Mouse (Mus musculus) limb, embryonic 15.5 days (tissue): ENCODE results near the gene 9130213A22Rik. TPM values are rescaled to one million over a fixed set of nuclear protein-coding genes. Genes with fewer than 3 reads are reported as not detected.
A peak's percentile ranks its signal among the peaks of the same experiment; 100 is the strongest.

Source experiments
- ATAC-seq: fragments of 200-750 bp; cut with Nextera tagmentation; 2 replicates; pipeline ENCODE4 v1.8.0; 2017; ENCODE audit warnings: low read depth, moderate TSS enrichment; ENCODE audit not compliant: insufficient number of reproducible peaks, low FRiP score, low TSS enrichment
- H3K27ac ChIP-seq: fragments of 300-500 bp; sonication (generic); 2 replicates; pipeline ENCODE4 v1.5.1; 2015; ENCODE audit warnings: moderate library complexity, mild to moderate bottlenecking, inconsistent platforms
- H3K27me3 ChIP-seq: fragments of 300-500 bp; sonication (generic); 2 replicates; pipeline ENCODE4 v1.6.1; 2015; ENCODE audit warnings: inconsistent platforms
- H3K36me3 ChIP-seq: fragments of 300-500 bp; sonication (generic); 2 replicates; pipeline ENCODE4 v1.6.1; 2015; ENCODE audit warnings: inconsistent platforms
- H3K4me1 ChIP-seq: fragments of 300-500 bp; sonication (generic); 2 replicates; pipeline ENCODE4 v1.6.1; 2015; ENCODE audit warnings: inconsistent platforms
- H3K4me2 ChIP-seq: fragments of 300-500 bp; sonication (generic); 2 replicates; pipeline ENCODE4 v1.6.1; 2015; ENCODE audit warnings: mild to moderate bottlenecking, inconsistent platforms
- H3K4me3 ChIP-seq: fragments of 300-500 bp; sonication (generic); 2 replicates; pipeline ENCODE4 v1.5.1; 2015; ENCODE audit warnings: mild to moderate bottlenecking, inconsistent platforms
- H3K9ac ChIP-seq: fragments of 300-500 bp; sonication (generic); 2 replicates; pipeline ENCODE4 v1.6.1; 2015; ENCODE audit warnings: inconsistent platforms
- H3K9me3 ChIP-seq: fragments of 300-500 bp; sonication (generic); 2 replicates; pipeline ENCODE4 v1.6.1; 2016; ENCODE audit warnings: inconsistent platforms
- WGBS: fragments of 180-500 bp; shearing (Covaris S2); methylation state at CpG from one replicate; pipeline ENCODE4 v1.1.7; 2015; 5-methylcytosine and 5-hydroxymethylcytosine counted together
- polyA plus RNA-seq: library from polyadenylated mRNA; unstranded; fragments of >200 nt; fragmentation: Nextera tagmentation; extraction: Ambion mirVana; gene quantifications from 2 replicates; pipeline ENCODE4 v1.2.1, GENCODE M21; 2015

The 9130213A22Rik gene
- polyA plus RNA-seq, 1 experiment from 2014 or later = 0.49 TPM

DNA sequence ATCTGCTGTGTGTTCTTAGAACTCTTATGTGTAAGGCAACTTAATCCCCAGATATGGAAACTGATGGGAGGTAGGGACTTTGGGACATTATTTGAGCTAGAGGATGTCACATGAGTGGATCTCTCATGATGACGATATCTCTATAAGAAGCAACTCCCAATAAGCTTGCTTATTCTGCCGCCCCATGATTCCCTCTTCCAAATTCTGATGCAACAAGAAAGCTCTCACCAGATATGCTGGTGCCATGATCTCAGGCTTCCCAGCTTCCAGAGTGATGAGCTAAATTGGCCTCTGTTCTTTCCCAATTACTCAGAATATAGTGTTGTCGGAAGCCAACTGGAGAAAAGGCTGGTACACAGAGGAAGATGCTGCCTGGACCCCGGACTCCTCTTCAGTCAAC is 10.5 kb downstream of the 9130213A22Rik start:
- H3K27ac ChIP-seq = no peak overlapping the region
- ATAC-seq = no peak
- WGBS = 62% methylated on average over 4 of the region's 4 CpGs
- peaks cover 28% of the 10 kb centered on the region for H3K36me3 ChIP-seq
- H3K4me1 ChIP-seq = peaks cover 6% of the 10 kb centered on the region; the same call in 1 of the 2 replicates
- H3K9ac ChIP-seq = no peak overlapping the region
- H3K4me2 ChIP-seq = peak overlapping the region; percentile 55; the same call in 1 of the 2 replicates
- H3K4me3 ChIP-seq = no peak overlapping the region
- no peaks in the 10 kb centered on the region for H3K27me3 ChIP-seq
- no peaks in the 10 kb centered on the region for H3K9me3 ChIP-seq

DNA sequence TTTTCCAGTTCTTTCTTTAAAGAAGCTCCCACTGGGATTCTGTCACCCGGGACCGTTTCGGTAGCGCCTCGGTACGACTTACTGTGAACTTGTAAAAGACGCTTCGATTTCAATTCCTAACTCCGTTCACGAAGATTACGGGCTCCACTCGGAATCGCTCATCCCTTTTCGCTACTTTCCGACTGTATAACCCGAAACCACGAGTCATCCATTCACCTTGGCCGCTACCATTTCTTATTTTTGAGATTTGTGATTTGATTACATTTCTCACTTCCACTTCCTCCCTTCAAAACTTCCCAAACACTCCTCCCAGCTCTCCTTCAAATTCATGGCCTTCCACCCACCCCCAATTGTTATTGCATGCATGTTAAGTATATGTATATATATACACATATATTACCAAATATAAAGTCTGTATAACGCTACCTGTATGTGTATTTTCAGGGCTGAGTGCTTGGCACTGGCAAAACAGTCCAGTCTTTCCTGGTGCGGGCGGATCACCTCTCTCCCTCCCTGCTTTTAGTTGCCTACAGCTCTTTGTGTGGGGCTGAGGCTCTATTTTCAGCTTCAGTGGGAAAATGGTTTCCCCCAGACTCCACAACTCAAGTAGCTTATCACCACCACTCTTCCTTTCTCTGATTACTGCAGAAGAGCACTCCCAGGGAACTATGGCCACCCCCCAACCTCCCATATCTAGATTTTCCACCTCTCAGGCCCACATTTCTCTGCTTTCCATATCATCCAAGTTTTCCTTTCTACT is 11.2 kb downstream of the 9130213A22Rik start:
- peaks cover 35% of the 10 kb centered on the region for H3K36me3 ChIP-seq
- no peaks in the 10 kb centered on the region for H3K27me3 ChIP-seq
- no peak for ATAC-seq
- peak overlapping the region; percentile 55 for H3K4me2 ChIP-seq
- H3K4me3 ChIP-seq = peak overlapping the region; percentile 49
- H3K4me1 ChIP-seq = peaks cover 4% of the 10 kb centered on the region; the same call in 1 of the 2 replicates
- 0 out of 2 replicates have a peak overlapping the region, but pooled peaks have one; percentile 26 for H3K9ac ChIP-seq
- H3K27ac ChIP-seq = peak overlapping the region; percentile 50; the same call in 1 of the 2 replicates
- no peaks in the 10 kb centered on the region for H3K9me3 ChIP-seq
- 9% methylated on average over 21 of the region's 21 CpGs for WGBS

DNA sequence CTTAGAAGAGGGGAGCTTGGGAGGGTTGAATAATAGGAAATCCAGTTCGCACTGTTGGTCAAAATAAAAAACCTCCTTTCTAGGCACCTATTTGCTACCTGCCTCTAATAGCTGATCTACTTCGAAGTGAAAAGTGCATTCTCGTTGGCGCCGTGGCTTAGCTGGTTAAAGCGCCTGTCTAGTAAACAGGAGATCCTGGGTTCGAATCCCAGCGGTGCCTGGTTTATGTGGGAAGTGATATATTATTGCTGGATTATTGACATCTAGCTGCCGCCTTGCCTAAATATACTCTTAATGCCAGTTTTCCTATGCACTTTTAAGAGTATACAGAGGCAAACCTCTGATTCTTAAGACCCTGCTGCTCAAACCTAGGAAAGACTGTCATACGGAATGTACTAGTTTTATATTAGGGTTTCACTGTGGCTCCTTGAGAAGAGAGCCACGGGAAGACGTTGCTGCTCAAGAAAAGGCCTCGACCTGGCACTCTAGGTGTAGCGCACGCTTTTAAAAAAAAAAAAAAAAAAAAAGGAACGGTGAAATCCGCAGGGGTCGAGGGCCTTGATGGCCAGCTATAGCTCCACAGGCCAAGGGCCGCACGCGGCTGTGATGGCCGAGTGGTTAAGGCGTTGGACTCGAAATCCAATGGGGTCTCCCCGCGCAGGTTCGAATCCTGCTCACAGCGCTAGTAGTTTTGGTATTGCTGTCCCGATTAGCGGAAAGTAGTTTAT is 11.9 kb downstream of the 9130213A22Rik start:
- H3K4me3 ChIP-seq = peak overlapping the region; percentile 49
- peaks cover 42% of the 10 kb centered on the region for H3K36me3 ChIP-seq
- peaks cover 4% of the 10 kb centered on the region; the same call in 1 of the 2 replicates for H3K4me1 ChIP-seq
- peak overlapping the region; percentile 57 for H3K27ac ChIP-seq
- 0 out of 2 replicates have a peak overlapping the region, but pooled peaks have one; percentile 26 for H3K9ac ChIP-seq
- H3K4me2 ChIP-seq = peak overlapping the region; percentile 55
- no peaks in the 10 kb centered on the region for H3K27me3 ChIP-seq
- H3K9me3 ChIP-seq = no peaks in the 10 kb centered on the region
- no peak for ATAC-seq
- 1% methylated on average over 30 of the region's 30 CpGs for WGBS

DNA sequence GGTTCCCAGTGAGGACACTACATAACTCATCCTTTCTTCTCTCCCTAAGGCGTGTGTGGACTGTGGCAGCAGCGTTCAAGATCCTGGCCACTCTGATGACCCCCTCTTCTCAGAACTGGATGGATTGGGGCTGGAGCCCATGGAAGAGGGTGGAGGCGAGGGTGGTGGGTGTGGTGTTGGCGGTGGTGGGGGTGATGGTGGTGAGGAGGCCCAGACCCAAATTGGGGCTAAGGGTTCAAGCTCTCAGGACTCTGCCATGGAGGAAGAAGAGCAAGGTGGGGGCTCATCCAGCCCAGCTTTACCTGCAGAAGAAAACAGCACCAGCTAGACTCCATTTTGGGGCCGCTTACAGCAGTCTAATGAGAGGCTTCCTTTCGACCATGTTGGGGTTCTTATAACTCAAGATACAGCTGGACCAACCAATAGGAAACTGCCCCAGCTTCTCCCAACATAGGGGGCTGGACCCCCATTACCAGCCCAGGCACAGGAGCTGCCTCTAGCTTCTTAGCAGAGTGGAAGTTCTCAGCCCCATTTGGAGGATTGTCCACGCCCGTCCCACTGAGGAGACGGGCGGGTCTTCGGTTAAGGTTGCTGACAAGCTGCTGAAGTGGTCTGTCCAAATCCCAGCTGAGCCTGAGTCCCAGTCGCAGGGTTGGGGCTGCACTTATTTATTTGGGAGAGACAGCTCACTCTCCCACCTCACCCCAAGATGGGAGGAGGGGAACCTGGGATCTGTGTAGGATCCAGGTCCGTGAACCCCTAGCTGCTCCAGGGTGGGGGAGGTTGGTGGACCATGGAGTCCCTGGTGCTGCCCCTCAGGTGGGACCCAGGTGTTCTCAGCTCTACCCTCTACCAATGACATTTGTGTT is 13.1 kb downstream of the 9130213A22Rik start:
- no peak for ATAC-seq
- H3K27me3 ChIP-seq = no peaks in the 10 kb centered on the region
- 79% methylated on average over 13 of the region's 13 CpGs for WGBS
- peaks cover 54% of the 10 kb centered on the region for H3K36me3 ChIP-seq
- no peak overlapping the region for H3K27ac ChIP-seq
- no peak overlapping the region for H3K9ac ChIP-seq
- peak overlapping the region; percentile 55; the same call in 1 of the 2 replicates for H3K4me2 ChIP-seq
- peaks cover 4% of the 10 kb centered on the region; the same call in 1 of the 2 replicates for H3K4me1 ChIP-seq
- no peaks in the 10 kb centered on the region for H3K9me3 ChIP-seq
- H3K4me3 ChIP-seq = no peak overlapping the region

DNA sequence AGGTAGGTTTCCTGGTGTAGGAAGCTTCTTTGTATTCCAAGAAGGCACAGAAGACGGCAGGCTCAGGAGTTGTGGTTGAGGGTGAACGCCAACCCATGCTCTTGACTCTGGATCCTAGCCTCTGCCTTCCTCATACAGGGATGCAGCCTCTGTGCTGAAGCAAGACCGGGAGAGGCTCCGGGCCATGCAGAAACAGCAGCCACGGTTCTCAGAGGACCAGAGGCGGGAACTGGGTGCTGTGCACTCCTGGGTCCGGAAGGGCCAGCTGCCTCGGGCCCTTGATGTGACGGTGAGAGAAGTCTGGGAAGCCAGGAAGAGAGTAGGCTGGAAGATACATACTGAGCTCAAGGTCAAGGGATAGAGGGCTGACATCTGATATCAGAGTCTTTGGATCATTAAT is 14.2 kb downstream of the 9130213A22Rik start:
- Histone ChIP-seq H3K27ac (no peak overlapping the region), H3K27me3 (no peaks in the 10 kb centered on the region), H3K36me3 (peaks cover 65% of the 10 kb centered on the region), H3K9ac (no peak overlapping the region), H3K4me3 (no peak overlapping the region), H3K4me1 (peaks cover 4% of the 10 kb centered on the region; the same call in 1 of the 2 replicates), H3K4me2 (no peak overlapping the region), H3K9me3 (no peaks in the 10 kb centered on the region)
- no peak for ATAC-seq
- 87% methylated on average over 9 of the region's 9 CpGs for WGBS

DNA sequence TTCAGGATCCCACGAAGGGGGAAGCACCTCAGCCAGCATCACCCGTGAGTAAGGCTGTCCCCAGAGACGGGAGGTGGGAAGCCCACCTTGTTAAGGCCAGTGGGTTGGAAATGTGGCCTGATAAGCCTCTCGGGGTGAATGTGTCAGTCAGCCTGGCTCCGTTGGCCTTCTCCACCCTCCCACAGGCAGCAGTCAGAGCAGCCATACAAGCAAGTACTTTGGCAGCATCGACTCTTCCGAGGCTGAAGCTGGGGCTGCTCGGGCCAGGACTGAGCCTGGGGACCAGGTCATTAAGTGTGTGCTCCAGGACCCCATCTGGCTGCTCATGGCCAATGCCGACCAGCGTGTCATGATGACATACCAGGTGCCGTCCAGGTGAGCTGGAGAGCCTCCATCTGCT is 14.7 kb downstream of the 9130213A22Rik start:
- H3K36me3 ChIP-seq = peaks cover 70% of the 10 kb centered on the region
- no peaks in the 10 kb centered on the region for H3K9me3 ChIP-seq
- no peak overlapping the region for H3K27ac ChIP-seq
- WGBS = 91% methylated on average over 11 of the region's 11 CpGs
- ATAC-seq = no peak
- peaks cover 4% of the 10 kb centered on the region; the same call in 1 of the 2 replicates for H3K4me1 ChIP-seq
- H3K9ac ChIP-seq = no peak overlapping the region
- H3K4me2 ChIP-seq = no peak overlapping the region
- H3K4me3 ChIP-seq = no peak overlapping the region
- H3K27me3 ChIP-seq = no peaks in the 10 kb centered on the region

DNA sequence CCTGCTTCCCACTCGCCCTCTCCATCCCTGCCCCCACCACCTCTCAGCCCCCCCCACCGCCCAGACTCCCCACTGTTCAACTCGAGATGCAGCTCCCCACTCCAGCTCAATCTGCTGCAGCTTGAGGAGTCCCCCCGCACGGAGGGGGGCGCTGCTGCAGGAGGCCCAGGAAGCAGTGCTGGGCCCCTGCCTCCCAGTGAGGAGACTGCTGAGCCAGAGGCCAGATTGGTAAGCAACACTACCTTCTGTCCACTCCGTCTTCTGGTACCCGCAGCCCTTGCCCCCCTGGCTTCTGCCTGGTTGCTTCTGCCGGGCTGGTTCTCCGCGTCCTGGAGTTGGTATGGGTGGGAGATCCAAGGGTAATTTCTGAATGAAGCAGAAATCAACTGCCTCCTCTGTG is 15.5 kb downstream of the 9130213A22Rik start:
- H3K36me3 ChIP-seq = peaks cover 79% of the 10 kb centered on the region
- no peak overlapping the region for H3K27ac ChIP-seq
- H3K4me1 ChIP-seq = no peaks in the 10 kb centered on the region; the same call in 1 of the 2 replicates
- no peak for ATAC-seq
- WGBS = 87% methylated on average over 11 of the region's 11 CpGs
- H3K9me3 ChIP-seq = no peaks in the 10 kb centered on the region
- H3K4me3 ChIP-seq = no peak overlapping the region
- H3K4me2 ChIP-seq = no peak overlapping the region
- H3K27me3 ChIP-seq = no peaks in the 10 kb centered on the region
- no peak overlapping the region for H3K9ac ChIP-seq

DNA sequence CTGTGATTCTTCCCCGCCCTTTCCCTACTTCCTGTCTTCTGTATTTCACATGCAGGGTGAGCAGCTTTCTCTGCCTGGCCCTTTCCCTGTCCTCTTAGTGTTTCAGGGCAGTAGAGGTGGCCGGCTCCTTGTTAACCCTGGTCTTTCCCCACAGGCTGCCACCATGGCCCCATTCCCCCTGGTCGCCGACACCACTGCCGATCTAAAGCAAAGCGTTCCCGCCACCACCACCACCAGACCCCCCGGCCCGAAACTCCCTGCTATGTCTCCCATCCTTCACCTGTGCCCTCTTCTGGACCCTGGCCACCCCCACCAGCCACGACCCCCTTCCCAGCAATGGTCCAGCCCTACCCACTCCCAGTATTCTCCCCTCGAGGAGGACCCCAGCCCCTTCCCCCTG is 16.1 kb downstream of the 9130213A22Rik start:
- H3K4me3 ChIP-seq = no peak overlapping the region
- H3K4me1 ChIP-seq = no peaks in the 10 kb centered on the region
- peaks cover 84% of the 10 kb centered on the region for H3K36me3 ChIP-seq
- no peak overlapping the region for H3K27ac ChIP-seq
- no peak overlapping the region for H3K9ac ChIP-seq
- WGBS = 91% methylated on average over 11 of the region's 11 CpGs
- no peak overlapping the region for H3K4me2 ChIP-seq
- H3K27me3 ChIP-seq = no peaks in the 10 kb centered on the region
- no peak for ATAC-seq
- no peaks in the 10 kb centered on the region for H3K9me3 ChIP-seq

DNA sequence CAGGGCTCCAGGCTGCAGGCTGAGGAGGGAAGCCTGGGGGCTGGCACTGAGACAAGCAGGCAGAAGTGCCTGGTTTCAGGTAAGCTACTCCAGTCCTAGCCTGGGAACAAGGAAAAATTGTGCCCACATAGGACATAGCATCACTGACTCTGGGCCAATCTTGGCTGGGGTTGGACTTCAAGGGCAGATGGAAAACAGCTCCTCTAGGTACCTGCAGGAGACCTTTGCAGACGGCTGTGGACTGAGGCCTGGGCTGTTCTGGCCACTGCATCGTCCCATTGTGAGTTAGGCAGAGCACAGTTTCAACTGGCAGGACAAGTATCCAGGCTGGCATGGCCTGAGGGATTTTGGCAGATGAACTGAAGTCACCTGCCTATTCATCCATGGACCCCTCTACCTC is 16.6 kb downstream of the 9130213A22Rik start:
- peaks cover 89% of the 10 kb centered on the region for H3K36me3 ChIP-seq
- H3K27me3 ChIP-seq = no peaks in the 10 kb centered on the region
- no peaks in the 10 kb centered on the region for H3K9me3 ChIP-seq
- no peak overlapping the region for H3K4me3 ChIP-seq
- no peak overlapping the region for H3K27ac ChIP-seq
- ATAC-seq = no peak
- no peak overlapping the region for H3K9ac ChIP-seq
- 77% methylated on average over 2 of the region's 2 CpGs for WGBS
- H3K4me1 ChIP-seq = peaks cover 2% of the 10 kb centered on the region; the same call in 1 of the 2 replicates
- H3K4me2 ChIP-seq = no peak overlapping the region

DNA sequence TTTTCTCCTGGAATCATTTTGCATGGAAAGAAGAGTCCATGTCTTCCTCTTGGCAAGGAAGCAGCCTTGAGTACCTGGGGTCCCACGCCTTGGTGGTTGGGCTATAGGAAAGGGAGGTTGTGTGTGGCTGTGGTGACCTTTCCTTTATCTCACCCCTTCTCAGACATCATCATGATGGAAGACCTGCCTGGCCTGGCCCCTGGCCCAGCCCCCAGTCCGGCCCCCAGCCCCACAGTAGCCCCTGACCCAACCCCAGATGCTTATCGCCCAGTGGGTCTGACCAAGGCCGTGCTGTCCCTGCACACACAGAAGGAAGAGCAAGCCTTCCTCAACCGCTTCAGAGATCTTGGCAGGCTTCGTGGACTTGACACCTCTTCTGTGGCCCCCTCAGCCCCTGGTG is 17.2 kb downstream of the 9130213A22Rik start:
- Histone ChIP-seq H3K9ac (no peak overlapping the region), H3K4me3 (no peak overlapping the region), H3K27ac (no peak overlapping the region), H3K4me1 (peaks cover 7% of the 10 kb centered on the region), H3K27me3 (no peaks in the 10 kb centered on the region), H3K9me3 (no peaks in the 10 kb centered on the region), H3K36me3 (peaks cover 94% of the 10 kb centered on the region), H3K4me2 (no peak overlapping the region)
- ATAC-seq = no peak
- WGBS = 90% methylated on average over 6 of the region's 6 CpGs

DNA sequence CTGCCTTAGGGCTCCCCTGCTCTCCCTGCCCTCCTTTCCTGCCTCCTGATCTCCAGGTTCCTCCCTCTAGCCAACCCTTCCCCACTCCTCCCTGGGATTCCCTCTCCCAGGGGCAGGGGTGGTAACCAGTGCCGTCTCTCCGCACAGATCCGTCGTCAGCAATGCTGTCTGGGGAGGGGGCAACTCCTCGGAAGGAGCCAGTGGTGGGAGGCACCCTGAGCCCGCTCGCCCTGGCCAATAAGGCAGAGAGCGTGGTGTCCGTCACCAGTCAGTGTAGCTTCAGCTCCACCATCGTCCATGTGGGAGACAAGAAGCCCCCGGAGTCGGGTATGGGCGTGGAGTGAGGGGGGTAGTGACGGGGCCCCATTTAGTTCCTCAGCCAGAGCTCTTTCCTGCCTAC is 17.9 kb downstream of the 9130213A22Rik start:
- Histone ChIP-seq H3K27me3 (no peaks in the 10 kb centered on the region), H3K4me2 (no peak overlapping the region), H3K9ac (no peak overlapping the region), H3K9me3 (no peaks in the 10 kb centered on the region), H3K4me3 (no peak overlapping the region), H3K36me3 (peaks cover 92% of the 10 kb centered on the region), H3K4me1 (peaks cover 14% of the 10 kb centered on the region), H3K27ac (no peak overlapping the region)
- 89% methylated on average over 14 of the region's 14 CpGs for WGBS
- no peak for ATAC-seq
